Mouse (Mus musculus) thymus, postnatal 4 days (tissue): ENCODE measurements around the gene Mesd.

Experiments
- DNase-seq: peaks from one replicate; pipeline ENCODE4 v3.0.0; 2021

The Mesd gene

DNA sequence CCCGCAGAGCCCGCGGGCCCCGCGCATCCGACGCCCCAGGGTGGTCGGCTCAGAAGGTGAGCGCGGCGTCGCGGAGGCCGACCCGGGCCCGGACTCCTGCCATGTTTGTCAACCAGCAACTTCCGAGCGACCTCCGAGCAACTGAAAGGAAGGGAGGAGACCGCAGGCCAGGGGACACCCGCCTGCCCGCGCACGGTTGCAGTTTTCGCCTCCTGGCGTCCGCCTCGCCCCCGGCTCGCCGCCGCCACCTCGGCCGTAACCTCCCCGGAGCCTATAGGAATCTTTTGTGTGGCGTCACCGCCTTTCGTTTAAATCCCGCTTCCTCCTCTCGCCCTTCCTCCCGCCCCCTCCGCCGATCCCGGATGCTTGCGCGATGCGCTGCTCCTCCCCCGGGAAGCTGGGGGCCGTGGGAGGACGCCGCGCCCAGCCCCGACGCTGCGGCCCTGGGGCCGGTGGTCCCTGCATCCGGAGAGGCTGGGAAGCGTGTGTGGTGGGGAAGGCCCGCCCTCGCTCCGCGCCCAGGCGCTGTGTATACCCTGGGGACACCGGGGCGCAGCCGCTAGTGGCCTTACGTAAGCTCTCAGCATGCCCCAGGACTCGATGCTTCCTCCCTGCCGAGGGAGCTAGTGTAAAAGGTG lies at the start of gene Mesd, which contains the start of gene Tlnrd1:
Mesd (plus strand) TSS at position 446 of the 638 bp plus-strand sequence.
Tlnrd1 (minus strand) TSS at position 285 of the 638 bp plus-strand sequence.
- DNase-seq = peak; percentile 80

DNA sequence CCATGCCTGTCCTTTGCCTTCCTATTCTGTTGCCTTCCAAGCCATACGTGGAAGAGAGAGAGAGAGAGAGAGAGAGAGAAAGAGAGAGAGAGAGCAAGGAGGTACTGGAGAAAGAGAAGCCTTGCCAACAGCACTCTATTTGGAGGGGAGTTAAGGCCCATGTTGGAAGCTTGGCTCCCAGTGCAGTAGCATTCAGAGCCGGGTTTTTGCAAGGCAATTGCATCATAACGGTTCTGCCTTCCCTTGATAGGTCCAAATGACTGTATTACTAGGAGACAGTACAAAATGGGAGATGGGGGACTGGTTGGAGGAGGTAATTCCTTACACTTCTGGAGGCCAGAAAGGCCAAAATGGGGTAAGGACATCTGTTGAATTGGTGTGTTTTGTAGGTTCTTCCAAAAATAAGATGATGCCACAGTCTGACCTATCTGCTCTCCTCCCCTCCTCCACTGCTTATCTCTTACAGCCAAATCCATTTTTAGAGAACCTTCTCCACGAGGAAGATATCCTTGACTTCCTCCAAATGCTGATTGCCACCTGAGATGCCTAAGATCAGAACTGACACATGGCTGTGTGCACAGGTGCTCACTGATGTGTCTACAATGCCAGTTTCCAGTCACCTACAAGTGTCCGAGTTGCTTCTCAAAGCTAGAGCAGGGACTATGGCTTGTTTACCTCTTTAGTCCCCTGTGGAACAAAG lies 45.6 kb upstream of the Mesd start:
- no peak for DNase-seq

DNA sequence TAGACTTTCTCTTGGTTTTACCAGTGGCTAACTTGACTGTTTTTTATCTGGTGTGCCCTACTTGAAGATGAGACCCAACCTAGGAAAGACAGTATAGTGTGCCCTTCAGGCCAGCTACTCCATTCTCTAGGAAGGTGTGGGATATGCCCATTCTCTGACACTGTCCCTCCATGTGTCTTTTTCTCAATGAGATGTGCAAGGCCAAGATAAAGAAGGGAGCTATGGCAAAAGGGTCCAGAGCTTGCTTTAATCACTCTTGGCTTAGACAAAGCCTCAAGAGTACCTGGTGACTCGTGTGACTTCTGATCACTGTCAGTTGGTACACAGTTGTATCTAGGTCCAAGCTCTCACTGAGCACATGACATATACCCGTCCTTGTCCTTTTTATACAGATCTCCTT lies 44.2 kb upstream of the Mesd start:
- no peak for DNase-seq

DNA sequence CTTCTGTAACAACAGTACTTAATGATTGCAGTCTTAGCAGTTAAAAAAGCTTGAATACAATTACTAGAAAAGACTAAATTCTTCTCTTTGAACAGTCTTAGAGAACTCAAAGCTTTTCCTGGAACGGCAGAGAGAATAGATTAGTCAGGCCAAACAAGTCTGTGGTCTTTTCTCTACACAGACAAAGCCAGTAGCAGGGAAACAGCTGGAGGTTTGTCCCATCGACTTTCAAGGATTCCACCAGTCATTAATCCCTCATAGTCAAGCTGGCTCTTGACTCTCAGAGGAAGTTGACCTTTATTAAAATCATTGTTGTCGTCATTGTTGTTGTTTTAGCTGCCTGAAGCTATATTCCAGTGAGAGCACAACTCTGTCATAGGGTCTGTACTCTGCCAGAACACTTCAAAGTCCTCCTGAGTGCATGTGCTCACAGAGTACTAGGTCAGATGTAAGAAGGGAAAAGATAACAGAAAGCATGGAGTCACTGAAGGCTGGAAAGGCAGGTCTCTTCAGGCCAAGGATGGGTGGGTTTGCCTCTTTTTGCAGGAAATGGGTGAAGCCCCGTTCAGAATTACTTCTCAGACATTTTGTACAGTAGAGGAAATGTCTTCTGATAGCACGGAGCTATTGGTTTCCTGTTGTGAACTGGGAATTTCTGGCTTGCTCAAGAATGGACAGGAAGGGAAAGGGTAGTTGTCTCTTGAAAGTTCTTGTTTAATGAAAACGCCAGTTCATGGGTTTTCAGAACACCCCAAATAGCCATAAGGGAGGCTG lies 41.6 kb upstream of the Mesd start:
- DNase-seq = no peak

DNA sequence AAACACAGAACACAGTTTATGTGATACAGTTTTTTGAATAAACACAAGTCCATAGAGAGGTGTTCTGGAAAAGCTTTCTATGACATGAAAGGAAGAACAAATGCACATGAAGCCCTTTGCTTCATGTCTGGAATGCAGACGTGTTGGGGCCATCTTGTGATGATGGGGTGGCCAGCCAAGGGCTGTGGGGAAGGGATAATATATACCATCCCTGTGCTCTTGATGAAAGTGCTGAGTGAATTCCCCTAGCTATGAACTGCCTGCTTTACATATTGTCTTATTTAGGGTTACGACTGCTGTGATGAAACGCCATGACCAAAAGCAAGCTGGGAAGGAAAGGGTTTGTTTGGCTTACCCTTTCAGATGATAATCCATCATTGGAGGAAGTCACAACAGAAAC lies 39.5 kb upstream of the Mesd start:
- DNase-seq = no peak

DNA sequence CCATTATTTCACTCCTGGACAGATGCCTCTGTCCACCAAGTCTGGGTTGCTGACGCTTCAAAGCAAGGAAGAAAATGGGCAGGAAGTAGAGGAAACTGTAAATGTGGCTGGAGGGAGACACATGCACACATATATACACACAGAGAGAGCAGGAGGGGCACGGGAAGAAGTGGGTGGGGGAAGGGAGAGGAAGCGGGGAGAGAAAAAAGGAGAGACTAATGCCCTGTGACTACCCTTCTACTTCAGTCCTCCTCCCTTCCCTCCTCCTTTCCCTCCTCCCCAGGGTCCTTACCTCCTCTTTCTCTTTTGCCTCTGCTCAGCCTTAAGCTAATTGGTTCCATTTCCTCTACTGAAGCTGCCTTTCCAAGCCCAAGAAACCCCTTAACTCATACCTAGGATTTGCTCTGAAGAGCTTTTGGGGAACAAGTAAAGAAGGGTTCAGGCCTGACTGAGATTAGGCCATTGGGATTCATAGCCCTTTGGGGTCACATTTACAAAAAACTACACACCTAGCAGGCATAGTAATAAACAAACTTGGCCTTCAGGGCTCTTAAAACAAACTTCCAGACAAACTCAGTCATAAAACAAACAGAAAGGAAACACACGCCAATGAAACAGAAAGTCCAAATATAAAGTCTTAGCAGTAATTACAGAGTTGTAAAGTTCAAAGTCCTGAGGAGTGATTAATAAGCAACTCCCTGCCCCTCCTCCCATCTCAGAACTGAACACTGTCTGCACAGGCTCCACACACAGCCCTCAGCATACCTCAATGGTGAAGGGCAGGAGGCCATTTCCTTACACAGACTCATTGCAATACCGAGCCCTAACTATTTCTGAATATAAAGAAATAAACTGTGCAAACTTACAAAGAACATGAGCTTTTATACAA lies 36.8 kb upstream of the Mesd start:
- DNase-seq = peak; percentile 18

DNA sequence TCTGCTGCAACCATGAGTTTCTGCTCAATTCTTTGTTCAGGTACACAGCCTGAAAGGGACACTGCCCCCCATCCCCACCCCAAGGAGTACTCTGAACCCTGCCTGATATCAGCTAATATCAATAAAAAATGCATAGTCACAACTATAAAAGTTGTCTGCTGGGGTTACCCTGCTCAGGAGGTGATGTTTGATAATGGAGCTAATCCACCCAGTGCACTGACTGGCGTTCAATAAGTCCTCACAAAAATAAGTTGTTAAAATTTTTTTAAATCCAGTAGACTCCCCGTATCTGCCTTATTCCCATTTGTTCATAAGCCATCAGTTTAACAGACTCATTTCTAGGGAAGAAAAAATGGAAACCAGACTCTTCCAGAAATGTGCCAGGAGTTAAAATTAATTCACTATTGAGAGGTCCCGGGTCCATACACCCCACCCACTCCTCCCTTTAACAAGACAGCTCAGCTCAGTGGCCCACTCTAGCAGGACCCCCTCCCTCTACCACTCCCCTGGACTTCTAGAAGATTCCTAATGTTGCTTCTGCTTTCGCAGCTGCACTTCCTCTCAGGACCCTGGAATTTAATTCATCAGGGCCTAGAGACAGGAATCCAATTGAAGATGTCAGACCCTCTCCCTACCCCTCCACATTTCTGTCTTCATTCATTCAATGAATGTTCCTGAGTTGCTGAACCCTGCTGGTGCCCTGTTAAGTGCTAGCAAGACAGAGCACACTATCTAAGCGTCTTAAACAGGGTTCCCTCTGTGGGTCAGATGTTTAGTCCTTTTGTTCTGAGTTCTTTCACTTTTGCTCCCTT lies 32.5 kb upstream of the Mesd start:
- no peak for DNase-seq

DNA sequence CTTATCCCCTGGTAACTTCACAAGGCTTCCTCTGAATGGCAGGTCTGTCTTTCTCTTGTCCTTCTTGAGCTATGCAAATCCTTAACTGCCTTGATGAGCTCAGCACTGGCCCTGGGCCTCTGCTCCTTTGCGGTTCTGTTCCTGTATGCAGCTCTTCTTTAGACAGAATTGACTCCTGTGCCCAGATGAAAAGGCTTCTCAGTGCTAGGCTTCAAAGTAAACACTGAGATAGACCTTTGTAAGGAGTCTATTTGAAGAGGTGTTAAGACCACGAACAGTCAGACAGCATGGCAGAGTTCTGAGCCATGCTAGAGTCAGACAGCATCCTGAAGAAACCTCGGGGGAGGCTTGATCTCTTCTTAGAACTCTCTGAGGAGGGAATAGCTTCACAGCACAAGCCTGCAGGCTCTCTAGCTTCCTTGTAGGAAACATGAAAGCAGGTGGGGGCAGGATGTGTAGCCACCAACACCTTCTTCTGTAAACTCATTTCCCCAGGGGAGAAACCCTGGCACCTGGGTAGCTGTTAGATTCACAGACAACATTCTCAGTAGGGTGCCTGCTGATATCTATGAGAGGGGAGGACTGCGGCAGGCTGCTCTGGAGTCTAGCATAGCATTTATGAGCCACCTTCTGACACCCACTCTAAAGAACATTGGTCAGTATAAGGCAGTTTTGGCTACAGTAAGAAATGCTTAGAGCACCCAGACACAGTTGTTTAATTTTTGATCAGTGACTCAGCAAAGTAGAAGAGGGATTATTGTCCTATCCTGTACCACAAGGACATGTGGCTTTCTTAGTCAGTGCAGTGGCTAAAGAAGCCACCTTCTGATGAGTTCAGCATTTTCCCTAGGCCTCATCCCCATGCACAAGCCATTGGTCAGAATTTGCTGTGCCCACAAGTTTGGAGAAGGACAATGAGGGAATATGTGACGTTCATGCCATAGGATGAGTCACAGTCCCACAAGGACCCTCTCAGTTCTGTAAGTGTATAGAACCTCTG lies 31.6 kb upstream of the Mesd start:
- peak; percentile 16 for DNase-seq

DNA sequence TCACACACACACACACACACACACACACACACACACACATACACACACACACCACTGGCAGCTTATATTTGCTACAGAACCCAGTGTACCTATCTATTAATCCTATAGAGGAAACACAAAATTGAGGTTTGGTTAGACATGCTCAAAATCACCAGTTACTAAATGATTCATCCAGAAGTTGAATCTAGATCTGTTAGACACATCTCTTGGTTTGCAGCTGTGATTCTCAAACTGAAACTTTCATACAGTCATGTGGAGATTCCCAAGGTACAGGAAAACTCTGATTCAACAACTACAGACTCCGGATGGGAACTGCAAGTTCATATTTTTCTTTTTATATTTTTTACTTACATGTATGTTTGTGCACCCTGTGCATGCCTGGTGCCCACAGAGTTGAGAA lies 29.1 kb upstream of the Mesd start:
- no peak for DNase-seq

DNA sequence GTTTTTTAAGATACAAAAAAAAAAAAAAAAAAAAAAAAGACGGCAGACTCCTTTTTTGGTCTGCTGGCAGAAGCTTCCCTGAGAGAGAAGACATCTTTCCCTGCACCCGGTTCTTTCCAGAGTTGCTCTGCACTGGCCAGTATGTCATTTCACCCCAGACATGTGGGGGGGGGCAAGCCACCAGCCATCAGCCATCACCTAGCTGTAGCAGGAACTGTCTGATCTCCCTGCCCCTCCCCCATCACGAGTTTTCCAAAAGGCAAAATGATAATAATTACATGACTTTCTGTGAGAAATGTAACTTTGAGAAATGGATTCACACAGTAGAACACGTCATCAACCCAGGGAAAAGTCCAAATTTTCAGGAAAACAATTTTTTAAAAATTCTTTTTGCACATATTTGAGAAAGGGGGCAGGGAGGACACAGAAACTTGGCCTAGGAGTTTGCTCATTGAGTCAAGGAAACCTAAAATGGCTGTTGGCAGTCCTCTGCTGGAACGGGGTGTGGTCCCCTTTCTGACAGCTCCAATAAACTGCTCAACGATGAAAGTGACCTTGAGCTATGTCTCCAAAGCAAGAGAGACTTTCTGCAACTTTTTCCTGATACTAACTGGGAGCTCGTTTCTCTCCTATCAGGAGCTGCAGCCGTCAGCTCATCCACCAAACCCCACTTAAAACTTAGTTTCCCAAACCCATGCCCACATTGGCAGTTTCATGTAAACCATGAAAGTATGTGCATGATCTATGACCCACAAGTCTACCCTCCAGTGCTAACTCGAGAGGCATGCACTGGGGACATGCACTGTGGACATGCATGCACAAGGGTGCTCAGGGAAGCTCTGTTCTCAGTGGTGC lies 27.7 kb upstream of the Mesd start:
- no peak for DNase-seq

DNA sequence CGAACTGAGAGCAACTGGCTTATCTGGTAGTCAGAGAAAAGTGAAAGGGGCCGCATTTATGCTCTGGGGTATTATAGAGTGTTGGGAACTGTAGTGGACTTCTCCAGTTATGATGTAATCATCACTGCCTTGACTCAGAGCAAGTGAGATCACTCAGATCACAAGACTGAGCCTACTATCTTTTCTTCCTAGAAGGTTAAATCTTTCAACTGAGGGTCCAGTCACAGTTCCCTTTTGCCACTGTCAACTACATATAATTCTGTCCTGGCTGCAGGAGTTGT lies 27.1 kb upstream of the Mesd start:
- no peak for DNase-seq

DNA sequence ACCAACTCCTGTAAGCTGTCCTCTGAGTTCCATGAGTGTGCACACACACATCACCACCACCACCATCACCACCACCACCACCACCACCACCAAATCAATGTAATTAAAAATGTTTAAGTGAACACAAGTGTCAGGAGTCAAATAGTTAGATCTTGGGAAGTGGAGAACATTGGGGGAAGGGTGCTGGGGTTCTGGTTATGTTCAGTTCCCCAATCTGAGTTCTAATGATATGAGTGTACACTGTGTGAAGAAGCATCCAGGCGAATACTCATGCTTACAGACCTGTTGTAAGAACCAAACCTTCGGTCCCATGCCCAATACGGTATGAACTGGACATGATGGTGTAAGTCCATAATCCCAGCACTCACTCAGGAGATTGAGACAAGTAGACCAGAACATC lies 26.3 kb upstream of the Mesd start:
- no peak for DNase-seq

DNA sequence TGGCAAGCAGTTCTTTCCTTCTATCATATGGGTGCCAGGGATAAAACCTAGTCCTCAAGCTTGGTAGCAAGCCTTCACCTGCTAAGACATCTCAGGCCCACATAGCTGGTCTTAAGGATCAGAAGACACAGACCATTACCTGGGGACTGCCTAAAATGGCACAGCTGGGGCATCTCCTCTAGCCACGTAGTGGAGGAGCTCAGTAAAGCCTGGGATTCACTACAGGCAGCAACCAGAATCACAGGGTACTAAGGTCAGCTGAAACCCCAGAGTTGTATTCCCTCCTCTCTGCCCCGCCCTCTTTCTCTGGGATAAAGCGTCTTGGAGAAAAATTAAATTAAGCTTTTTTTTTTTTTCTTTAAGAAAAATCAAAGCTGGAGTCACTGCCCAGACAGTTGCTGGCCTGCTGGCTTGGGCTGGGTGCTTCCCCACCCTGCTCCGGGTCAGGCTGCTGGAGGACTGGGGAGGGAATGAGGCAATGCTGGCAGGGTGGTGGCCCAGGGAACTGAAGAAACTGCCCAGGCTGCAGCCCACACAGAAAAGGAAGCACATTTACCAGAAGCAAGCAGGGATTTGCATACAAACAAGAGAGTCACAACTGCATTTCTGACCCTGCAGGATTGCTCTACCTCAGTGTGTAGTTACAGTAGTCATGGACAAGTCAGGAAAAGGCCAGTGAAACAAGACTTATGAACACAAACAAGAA lies 24.7 kb upstream of the Mesd start:
- DNase-seq = no peak

DNA sequence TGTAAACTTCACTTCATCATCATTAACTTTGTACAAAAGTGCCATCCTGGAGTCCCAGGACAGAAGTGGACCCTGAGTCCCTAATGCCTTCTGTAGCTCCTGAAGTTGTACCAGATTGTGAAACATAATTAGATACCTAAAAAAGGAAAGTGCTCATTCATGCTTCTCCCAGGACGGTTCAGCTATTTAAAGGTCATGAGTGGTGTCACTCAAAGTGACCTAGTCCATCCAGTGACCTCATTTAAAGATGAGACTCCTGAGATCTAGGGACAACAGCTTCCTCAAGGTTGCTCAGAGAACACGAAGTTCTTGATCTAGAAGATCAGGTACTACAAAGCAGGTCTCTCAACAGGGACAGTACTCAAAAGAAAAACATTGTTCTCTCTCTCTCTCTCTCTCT lies 20.7 kb upstream of the Mesd start:
- no peak for DNase-seq

DNA sequence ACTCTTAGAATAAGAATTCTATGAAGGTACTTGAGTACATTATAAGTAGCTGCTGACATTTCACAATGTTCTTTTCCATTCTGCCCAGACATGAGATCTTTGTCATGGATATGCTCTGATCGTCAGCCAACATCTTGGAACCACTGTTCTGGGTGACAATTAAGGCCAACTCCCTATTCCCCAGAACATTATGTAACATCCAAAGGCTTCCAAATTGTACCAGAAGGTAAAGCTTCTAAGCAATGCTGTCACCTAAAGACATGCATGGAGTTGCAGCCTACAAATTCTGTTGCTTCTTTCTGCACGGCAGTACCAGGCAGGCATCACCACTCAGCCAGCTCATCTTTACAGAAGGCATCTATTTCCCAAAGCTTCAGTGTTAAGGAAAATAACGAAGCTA lies 16.1 kb upstream of the Mesd start:
- no peak for DNase-seq

DNA sequence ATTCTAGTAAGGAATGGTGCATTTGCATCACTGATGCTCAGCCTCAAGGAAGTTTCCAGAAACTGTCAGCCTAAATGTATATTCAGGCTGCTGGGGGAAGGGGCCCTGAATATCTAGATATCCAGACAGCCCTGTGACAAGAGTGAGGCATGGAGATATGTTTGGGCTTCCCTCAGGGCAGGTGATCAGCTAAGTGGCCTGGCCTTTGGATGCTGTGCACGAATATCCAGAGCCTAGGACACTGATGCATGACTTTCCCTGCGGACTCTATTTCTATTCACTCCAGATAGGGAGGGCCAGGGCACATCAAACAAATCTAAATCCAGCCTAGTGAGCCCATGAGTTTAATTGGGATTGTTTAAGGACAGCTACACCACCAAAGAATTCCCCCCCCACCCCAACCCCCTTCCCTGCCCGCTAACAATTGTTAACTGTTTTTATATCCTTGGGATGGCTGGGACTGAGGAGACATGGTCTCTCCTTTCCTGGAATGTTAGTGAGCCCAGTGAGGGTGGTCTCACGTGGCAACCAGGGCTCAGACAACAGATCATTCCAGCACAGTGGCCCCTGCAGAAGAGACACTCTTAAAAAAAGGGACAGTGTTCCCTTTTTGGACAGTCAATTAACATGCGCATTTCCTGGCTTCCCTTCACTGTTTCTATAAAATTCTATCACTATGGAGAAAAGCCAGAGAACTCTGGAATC lies 14.3 kb upstream of the Mesd start:
- no peak for DNase-seq

DNA sequence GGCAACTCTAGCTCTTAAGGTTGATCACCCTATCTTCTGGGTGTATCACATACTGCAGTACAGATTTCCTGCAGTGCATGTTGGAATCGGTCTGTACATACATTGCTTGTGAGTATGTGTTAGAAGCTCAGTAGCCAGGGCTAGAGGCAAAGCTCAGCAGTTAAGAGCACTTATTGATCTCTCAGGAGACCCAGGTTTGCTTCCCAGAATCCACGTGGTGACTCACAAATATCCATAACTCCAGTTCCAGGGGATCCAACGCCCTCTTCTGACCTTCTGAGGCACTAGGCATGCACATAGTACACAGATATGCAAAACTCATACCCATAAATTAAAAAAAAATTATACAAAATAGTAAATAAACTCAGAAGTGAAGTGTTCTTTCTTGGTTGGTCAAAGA lies 7.2 kb upstream of the Mesd start:
- DNase-seq = no peak

DNA sequence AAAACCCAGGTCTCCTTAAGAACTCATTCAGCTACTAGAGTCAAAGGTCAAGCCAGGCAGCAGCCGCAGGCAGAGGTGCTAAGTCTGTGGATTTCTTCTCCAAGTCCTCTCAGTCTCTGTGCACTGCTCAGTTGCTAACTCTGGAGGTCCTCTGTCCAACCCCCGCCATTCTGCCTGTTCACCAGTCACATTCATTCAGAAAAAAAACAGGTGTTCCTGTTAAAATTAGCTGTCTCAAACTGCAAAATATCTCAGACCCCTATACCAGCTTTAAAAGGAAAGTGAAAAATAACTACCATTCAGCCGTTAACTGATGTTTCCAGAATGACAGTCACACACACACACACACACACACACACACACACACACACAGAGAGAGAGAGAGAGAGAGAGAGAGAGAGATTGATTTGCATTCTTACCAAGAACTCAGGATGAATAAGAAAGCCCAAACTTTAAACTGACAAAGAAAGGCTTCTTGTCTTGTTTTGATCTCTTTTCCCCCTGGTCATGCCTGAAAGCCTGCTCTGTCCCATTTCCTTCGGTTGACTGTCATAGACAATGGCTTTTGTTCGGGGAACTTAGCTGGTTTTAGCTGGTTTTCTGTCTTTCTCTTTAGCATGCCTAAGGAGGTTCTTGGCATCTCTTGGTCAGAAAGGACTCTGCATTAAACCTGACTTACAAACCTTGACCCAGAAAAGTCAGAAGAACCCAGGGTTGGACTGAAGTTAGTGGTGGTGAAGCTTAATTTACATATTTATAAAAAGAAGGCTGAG lies 5.4 kb upstream of the Mesd start:
- DNase-seq = no peak
